Mouse (Mus musculus) bone marrow, adult 2 months (tissue): ENCODE data around the gene Specc1. TPM values are rescaled to one million over a fixed set of nuclear protein-coding genes. Genes with fewer than 3 reads are reported as not detected.
A peak's percentile ranks its signal among the peaks of the same experiment; 100 is the strongest.

ENCODE experiments used
- H3K27ac ChIP-seq: fragments of 200-500 bp; 2 replicates; pipeline ENCODE4 v1.5.1; 2012; ENCODE audit warnings: low read depth, mild to moderate bottlenecking, control low read depth, inconsistent platforms, low read length; ENCODE audit not compliant: control insufficient read depth, poor library complexity, insufficient read depth
- H3K4me1 ChIP-seq: fragments of 200-500 bp; 2 replicates; pipeline ENCODE4 v1.6.1; 2011; ENCODE audit warnings: low read length; ENCODE audit not compliant: control insufficient read depth, insufficient read depth
- H3K4me3 ChIP-seq: fragments of 200-500 bp; replicated peaks from 2 replicates; pipeline ENCODE3; 2011; ENCODE audit warnings: mild to moderate bottlenecking, low read depth, low read length, control low read depth; ENCODE audit not compliant: control insufficient read depth
- CTCF ChIP-seq: fragments of 200-500 bp; IDR thresholded peaks from 2 replicates; pipeline ENCODE4 v1.5.1; 2011; ENCODE audit warnings: low read length, control low read depth; ENCODE audit not compliant: control insufficient read depth, insufficient read depth
- POLR2A ChIP-seq: fragments of 200-500 bp; IDR thresholded peaks from 2 replicates; pipeline ENCODE4 v1.6.1; 2011; ENCODE audit warnings: low read depth, mild to moderate bottlenecking, control low read depth, low read length, borderline replicate concordance; ENCODE audit not compliant: control insufficient read depth
- WGBS: fragments of 180-500 bp; shearing (Covaris S2); methylation state at CpG from one replicate; pipeline ENCODE4 v1.1.7; 2018; 5-methylcytosine and 5-hydroxymethylcytosine counted together
- polyA plus RNA-seq: library from polyadenylated mRNA; stranded (reverse); fragments of >200 nt; gene quantifications from 2 replicates; pipeline ENCODE4 v1.2.4, GENCODE M21; 2011; ENCODE audit warnings: low replicate concordance; ENCODE audit not compliant: missing spikeins, insufficient read depth, insufficient read length

The Specc1 gene
- 69.9 and 73.8 TPM in 2 replicates for polyA plus RNA-seq

DNA sequence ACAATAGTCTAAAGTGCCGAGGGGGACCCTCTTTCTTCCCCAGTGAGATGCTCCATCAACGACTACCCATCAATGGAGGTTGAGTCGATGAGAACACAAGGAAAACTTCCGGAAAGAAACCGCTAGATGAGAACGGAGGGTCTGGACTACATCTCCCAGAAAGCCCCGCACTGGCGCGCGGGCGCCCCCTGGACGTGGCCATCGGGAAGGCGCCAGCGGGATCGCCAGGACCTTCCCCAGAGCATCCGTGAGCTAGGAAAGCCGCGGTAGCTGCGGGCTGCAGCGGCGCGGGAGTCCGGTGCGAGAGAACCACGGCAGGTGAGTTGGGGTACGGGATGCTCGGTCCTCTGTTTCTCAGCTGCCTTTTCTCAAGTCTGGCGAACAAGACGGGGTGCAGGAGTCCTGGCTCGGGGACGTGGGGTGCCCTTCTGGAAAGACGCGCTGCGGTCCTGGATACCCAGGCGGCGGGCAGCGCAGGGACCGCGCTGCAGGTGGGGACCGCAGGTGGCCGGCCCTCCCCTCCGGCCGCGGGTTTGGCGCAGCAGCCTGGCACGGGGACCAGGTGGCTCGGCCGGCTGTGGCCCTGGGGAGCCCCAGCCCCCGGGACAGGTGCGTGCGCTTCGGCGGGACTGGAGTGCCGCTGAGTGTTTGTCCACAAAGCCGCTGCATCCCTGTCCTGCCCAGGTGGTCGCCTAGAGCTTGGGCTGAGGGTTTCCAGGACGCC, at the start of gene Specc1:
Specc1 (plus strand) TSS at position 192 of the 724 bp plus-strand sequence.
- TF ChIP-seq CTCF (peak; percentile 91), POLR2A (peak; percentile 81; the same call in 1 of the 2 replicates)
- H3K27ac ChIP-seq = peak within 1 kb of the TSS; percentile 92
- H3K4me1 ChIP-seq = no peaks in the 10 kb centered on the region
- H3K4me3 ChIP-seq = peak within 1 kb of the TSS; percentile 75
- WGBS = under 1% methylated on average over 58 of the region's 58 CpGs

GRCm38 (mm10) chr11:61908315-61908714, 48.2 kb upstream of the Specc1 start:
- H3K27ac ChIP-seq = no peak overlapping the region
- H3K4me3 ChIP-seq = no peak overlapping the region
- TF ChIP-seq CTCF (no peak), POLR2A (no peak)
- no peaks in the 10 kb centered on the region for H3K4me1 ChIP-seq

- H3K27ac ChIP-seq = no peak overlapping the region
- TF ChIP-seq POLR2A = no peak
- TF ChIP-seq CTCF = no peak
- no peaks in the 10 kb centered on the region for H3K4me1 ChIP-seq
- H3K4me3 ChIP-seq = no peak overlapping the region
- 94% methylated on average over 3 of the region's 3 CpGs for WGBS
Observed at GRCm38 (mm10) chr11:61919702-61920101, 36.9 kb upstream of the Specc1 start.

GRCm38 (mm10) chr11:61923309-61923708, 33.3 kb upstream of the Specc1 start:
- TF ChIP-seq CTCF (no peak), POLR2A (no peak)
- H3K4me3 ChIP-seq = no peak overlapping the region
- H3K4me1 ChIP-seq = no peaks in the 10 kb centered on the region; the same call in 1 of the 2 replicates
- no peak overlapping the region for H3K27ac ChIP-seq
- 57% methylated on average over 1 of the region's 1 CpGs for WGBS

- under 1% methylated on average over 47 of the region's 47 CpGs for WGBS
- peak overlapping the region; percentile 90 for H3K27ac ChIP-seq
- peak overlapping the region; percentile 91 for H3K4me3 ChIP-seq
- no peaks in the 10 kb centered on the region; the same call in 1 of the 2 replicates for H3K4me1 ChIP-seq
- no peak for TF ChIP-seq POLR2A
- no peak for TF ChIP-seq CTCF
Observed at GRCm38 (mm10) chr11:61929323-61930097, 27.1 kb upstream of the Specc1 start.

DNA sequence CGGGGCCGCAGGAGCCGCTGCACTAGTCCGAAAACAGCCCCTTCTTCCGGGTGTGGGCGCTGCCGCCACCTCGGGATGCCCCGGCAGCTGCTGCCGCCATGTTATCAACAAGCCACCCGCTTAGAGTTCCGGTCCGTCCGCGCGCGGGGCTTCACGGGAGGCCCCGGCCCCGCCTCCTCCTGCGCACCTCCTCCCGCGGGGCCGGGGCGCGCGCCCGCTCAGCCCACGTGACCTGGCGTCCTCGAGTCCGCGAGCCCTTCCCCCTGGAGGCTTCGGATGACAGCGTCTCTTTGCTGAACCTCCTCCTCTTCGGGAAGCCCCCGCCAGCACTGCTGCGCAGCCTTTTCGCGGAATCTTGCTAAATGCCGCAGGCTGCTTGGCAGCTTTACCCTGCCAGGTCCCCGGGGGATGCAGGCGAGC, 26.5 kb upstream of the Specc1 start, which contains the start of gene Akap10:
Akap10 (minus strand) TSS at position 155 of the 420 bp plus-strand sequence.
- Histone ChIP-seq H3K4me3 (peak within 1 kb of the TSS; percentile 91), H3K4me1 (no peaks in the 10 kb centered on the region; the same call in 1 of the 2 replicates), H3K27ac (peak within 1 kb of the TSS; percentile 90)
- under 1% methylated on average over 43 of the region's 43 CpGs for WGBS
- TF ChIP-seq POLR2A (peak; percentile 84; the same call in 1 of the 2 replicates), CTCF (no peak; the same call in 1 of the 2 replicates)

DNA sequence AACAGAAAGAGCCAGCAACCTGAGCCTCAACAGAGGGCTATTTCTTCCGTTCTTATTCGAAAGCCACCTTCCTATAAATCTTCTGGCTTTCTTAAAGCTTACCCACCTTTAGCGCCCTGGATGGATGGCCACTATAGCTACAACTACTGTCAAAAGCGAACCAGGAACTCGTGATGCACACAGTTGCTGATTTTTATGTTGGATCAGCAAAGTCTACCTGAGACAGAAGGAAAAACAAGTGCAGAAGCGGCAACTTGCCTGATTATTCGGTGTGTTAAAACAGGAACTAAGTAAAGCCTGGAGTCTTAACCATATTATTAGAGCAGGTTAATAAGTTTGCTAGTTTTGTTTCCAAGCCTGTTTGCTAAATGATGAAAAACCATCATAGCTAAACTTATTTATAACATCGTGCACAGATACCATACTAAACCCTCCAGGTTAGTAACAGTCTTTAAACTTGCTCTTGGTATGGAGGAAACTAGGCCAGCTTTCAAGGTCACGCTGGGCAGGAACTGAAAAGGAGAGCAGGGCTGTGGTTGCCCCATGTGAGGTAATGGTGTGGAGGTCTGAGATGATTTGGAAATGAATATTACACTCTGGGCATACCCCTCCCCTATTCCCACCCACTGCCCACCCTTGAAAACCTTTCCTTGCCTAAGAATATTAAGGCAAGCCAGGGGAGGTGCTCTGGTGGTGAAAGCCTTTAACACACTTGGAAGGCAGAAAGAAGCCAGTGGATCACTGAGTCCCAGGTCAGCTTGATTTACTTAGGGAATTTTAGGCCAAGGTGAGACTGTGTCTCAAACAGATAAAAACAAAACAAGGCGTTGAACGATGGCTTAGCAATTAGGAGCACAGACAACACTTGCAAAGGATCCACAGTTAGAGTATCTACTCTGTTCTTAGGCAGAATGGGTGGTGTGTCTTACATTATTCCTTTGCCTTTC, 25.6 kb upstream of the Specc1 start:
- 14% methylated on average over 11 of the region's 11 CpGs for WGBS
- H3K4me1 ChIP-seq = no peaks in the 10 kb centered on the region; the same call in 1 of the 2 replicates
- peak overlapping the region; percentile 91 for H3K4me3 ChIP-seq
- TF ChIP-seq CTCF = no peak
- no peak for TF ChIP-seq POLR2A
- peak overlapping the region; percentile 90 for H3K27ac ChIP-seq
